Mouse (Mus musculus) embryo, embryonic 11.5 days (tissue): Measurements from ENCODE around the gene Padi6.

ENCODE experiments used
- DNase-seq: peaks from one replicate; pipeline ENCODE4 v3.0.0-alpha.2; 2012; ENCODE audit warnings: low read depth, low spot score

The Padi6 gene

GRCm38 (mm10) chr4:140684881-140685303, 57.6 kb downstream of the Padi6 start:
- DNase-seq: no peak

GRCm38 (mm10) chr4:140684141-140684871, 58.1 kb downstream of the Padi6 start:
- DNase-seq: no peak

DNA sequence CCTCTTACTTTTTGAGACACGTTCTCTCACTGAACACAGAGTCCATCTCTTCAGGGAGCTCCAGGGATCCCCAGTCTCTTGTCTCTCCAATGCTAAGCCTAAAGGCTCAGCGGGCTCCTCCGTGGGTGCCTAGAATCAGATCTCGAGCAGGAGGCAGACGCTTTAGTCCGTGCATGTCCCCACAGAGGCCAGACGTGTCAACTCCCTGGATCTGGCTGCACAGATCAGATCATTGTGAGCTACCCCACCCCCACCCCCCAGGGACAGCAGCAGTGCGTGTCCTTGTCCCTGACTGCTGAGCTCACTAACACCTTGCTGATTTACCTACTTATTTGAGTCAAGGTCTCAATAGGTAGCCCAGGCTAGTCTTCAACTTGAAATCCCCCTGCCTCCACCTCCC, 58.8 kb downstream of the Padi6 start:
- no peak for DNase-seq

DNA sequence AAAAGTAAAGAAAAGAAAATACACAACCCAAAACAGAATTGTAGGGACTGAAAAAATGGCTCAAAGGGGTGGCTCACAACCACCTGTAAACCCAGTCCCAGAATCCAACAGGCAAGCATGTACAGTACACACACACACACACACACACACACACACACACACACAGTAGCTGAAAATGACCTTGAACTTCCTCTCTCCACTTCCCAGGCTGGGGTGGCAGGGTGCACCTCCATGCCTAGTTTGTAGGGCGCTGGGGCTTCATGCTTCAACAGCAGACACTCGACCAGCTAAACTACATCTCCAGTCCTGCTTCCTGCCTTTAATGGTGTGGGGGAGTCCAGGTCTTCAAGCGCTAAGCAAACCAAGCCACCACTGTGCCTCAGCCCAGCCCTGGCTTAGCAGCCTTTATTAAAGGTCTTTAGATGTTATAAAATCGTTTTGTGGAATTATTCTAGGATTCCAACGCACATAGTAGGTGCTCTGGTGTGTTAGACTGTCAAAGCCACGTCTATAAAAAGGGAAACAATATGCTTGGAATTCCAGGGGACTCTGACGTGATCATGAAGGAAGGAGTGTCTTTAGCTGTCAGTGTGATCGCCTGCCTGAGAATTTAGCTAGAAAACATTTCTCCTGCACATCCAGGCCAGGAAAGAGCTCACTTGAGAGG, 61.6 kb downstream of the Padi6 start:
- DNase-seq: no peak

DNA sequence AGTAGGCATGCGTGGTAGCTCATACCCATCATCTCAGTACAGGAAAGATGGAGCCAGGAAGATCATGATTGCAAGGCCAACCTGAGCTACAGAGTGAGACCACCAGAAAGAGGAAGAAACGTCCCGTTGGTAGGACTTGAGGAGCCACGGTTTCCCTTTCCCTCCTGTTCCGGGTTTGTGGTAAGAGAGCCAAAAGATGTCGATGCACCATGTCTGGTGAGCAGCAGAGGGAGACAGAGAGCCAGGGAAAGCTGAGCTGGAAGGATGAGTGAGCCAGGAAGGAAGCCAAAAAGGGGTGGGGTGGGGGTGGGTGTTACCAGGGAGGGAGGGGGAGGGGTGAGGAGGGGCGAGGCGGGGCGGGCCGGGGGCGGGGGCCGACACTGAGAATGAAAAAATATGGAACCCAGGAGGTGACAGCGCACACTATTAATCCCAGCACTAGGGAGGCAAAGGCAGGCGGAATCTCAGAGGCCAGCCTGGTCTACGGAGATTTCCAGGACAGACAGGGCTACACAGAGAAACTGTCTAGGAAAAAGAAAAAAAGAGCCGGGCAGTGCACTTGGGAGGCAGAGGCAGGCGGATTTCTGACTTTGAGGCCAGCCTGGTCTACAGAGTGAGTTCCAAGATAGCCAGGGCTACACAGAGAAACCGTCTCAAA, 62.6 kb downstream of the Padi6 start:
- no peak for DNase-seq

- DNase-seq: no peak
Observed at GRCm38 (mm10) chr4:140679038-140679437, 63.4 kb downstream of the Padi6 start.
